Mouse (Mus musculus) mouse embryonic stem cell (cell line): ENCODE data around the gene Arv1.

Experiments
- in situ Hi-C, 2 experiments: fragments of 300-500 bp; cut with MboI; formaldehyde crosslinking; loops; 1 replicate in 1 of 2; 3 replicates in 1 of 2; pipeline ENCODE4 v1.14.3; 2019 to 2020; ENCODE audit warnings: low sequenced_read_pairs in 2 of 2, low pct_unique_long_range_greater_than_20kb in 1 of 2, mixed read lengths in 1 of 2; ENCODE audit not compliant: unreplicated experiment in 1 of 2

Gene Arv1

DNA sequence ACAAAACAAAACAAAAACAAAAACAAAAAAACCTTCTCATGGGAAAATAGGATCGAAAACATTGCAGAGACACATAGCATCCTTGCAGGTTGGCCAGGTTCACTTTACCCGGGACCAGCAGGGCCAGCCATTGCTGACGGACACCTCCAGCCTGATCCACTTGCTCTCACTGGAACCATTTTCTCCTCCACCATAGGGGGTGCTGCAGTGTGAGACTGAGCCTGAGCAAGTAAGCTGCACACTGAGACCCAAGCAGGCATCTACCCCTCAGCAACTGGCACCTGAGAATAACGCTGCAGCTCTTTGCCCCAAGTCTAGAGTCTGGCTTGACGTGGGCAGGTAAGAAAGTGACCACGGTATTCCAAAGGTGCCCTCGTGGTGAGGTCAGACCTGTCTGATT lies 1.8 kb upstream of the Arv1 start:
- in situ Hi-C loops, result no loop called here

DNA sequence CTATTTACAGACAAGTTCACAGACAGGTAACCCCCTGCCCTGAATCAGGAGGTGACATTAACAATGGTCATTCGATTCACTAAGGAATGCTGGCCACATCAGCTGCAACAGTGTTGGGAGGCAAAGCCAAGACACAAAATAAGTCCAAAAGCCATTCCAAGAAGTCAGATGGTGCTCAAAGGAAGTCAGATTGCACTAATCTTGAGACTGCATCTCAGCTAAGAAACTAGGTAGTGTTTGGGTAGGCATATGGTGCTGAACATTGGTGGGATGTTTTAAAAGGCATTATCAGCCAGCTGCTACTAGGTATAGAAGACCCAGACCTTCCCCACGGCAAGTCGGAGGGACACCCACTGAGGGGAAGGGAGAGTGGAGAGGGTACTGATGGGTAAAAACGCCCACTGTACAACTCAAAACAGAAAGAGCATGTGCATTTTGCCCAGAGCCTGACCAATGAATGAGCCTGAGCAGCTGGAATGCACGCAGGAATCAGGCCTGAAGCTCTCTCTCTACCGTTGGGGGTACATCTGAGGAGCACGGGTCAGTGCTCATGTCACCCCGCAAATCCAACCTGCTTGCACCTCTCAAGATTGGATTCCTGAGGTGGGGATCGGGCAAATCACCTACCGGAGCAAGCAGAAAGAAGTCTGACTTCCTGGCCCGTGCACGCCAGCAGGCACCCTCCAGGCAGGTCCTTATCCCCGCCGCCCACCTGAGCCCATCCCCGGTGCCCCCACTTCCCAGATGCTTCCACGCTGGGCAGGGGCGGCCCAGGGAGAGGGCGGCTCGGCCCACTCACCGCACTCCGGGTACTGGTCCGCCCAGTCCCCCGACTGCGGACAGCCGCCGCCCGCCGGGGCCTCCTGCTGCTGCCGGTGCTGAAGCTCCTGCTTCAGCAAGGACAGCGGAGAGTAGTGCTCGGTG lies 739 bp upstream of the Arv1 start:
- in situ Hi-C loops, result no loop called here

DNA sequence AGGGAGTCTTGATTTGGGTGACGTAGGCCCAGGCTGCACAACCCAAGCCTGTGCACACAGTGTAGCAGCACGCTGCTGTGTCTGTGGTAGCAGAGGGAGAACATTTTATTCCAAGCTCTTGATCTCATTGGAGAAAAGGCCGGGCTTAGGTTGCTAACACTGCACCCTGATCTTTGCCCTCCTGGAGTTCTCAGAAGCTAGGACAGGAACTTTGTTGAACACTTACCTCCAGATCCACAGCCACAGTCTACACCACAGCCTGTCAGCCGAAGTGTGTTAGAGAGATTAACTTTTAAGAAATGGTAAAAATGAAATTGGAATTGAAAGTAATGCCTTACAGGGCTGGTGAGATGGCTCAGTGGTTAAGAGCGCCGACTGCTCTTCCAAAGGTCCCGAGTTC lies 2.4 kb downstream of the Arv1 start:
- in situ Hi-C loops, result no loop called here

DNA sequence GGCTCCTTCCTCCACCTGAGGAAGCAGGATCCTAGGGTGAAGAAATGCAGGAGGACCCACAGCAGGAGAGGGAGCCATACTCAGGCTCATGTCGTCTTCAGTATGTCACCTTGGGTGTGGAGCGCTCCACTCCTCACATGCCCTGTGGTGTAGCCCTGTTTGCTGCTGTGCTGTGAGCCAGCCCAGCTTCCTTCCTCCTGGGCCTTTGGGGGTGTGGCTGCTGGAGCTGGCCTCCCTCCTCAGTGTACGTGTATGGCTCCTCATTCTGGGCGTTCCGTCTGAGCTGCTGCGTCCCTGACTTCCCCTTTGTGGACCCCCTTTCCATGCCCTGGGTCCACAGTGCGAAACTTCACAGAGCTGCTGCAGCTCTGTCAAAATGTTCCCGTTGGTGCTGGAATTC lies 10.9 kb downstream of the Arv1 start:
- in situ Hi-C loops, result no loop called here

DNA sequence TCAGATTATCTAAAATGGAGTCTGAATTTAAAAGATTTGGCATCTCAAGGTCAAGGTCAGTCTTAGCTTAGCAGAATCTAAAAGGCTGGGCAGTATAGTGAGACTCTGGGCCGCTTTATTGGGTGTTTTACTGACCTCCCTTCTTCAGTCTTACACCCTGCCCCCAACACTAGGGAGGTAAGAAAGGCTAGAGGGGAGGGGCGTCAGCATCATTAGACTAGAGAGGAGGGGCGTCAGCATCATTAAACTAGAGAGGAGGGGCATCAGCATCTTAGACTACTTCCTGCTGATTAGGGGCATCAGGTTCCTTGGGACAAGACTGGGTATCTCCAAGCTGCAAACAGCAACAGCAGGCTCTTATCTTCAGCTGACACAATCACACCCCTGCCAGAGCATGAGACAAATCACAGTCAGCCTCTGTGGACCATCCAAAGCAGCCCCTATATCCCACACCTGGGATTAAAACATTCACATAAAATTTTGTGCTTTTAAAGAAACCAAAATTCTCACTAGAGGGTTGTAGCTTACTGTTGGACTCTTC lies 13.5 kb downstream of the Arv1 start:
- in situ Hi-C loops, result no loop called here

DNA sequence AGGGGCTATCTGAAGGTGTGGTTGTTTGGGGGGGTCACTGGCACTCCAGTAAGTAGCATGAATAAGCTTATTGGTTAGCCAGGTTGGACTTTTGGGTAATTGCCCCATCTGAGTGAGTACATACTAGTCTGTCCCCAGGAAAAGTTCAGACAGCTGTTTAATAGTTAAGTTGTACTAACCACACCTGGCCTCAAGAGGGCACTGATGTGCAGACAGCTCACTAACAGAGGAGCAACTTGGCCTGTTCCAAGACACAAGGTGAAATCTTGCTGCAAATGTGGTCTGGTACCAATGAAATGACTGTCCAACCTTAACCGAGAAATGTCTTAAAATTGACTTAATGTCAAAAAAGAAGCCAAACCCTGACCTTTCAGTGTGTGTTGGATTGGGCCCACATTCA lies 17.3 kb downstream of the Arv1 start:
- in situ Hi-C loops, result no loop called here

DNA sequence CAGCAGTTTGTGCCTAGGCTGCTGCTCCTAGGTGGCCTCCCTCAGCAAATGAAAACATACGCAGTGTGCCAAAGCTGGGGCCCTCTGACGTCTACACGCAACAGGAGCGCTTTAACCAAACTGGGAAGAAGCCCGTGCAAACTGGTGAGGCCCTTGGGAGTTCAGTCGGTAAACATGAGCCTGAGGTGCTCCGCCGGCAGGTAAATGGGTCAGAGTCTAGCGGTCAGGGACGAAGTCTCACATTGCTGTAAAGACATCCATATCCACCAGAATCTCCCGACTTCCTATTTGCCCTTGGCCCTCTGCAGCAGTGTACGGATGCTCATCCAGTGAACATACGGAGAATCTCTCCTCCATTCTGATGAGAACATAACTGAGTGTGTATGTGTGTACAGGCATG lies 24.7 kb downstream of the Arv1 start:
- in situ Hi-C loops, result no loop called here

DNA sequence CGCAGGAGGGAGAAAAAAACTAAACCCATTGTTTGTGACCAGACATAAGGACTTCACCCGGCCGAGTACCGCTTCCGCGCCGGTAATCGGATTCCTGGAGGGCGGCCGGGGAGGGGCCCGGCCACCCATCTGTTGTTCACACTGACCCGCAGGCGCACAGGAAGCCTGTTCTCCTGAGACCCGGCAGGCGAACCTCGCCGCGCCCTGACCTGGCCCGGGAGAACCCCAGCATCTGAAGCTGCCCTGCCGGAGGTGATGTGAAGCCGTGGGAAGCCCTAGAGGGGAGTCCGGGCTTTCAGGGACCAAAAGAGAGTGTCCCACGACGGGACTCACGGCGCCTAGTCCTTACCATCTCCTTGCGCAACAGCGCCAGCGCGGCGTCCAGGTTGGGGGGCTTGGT lies 29.3 kb downstream of the Arv1 start:
- in situ Hi-C loops, result no loop called here

DNA sequence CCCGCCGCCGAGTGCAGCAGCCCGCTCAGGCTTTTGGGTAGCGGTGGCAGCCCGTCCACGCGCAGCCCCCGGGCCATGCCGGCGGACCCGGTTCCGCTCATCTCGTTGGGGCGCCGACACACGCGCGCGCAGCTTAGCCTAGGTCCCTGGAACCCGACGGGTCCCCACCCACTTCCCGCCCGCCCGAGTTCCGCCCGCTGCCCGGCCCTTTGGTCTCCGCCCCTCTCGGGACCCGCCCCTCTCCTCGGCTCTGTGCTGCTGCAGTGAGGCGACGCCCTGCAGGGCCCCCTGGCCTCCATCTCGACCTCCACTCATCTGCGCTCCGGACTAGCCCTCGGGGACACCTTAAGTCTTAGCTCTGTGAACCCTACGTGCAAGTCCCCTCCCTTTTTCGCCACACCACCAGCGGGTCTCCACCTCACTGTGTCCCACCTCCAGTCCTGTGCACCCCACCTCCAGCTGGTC lies 29.8 kb downstream of the Arv1 start, which contains the start of gene Fam89a:
TSS of gene Fam89a (minus strand) at position 124 of the 465 bp plus-strand sequence.
- in situ Hi-C loops, result no loop called here

DNA sequence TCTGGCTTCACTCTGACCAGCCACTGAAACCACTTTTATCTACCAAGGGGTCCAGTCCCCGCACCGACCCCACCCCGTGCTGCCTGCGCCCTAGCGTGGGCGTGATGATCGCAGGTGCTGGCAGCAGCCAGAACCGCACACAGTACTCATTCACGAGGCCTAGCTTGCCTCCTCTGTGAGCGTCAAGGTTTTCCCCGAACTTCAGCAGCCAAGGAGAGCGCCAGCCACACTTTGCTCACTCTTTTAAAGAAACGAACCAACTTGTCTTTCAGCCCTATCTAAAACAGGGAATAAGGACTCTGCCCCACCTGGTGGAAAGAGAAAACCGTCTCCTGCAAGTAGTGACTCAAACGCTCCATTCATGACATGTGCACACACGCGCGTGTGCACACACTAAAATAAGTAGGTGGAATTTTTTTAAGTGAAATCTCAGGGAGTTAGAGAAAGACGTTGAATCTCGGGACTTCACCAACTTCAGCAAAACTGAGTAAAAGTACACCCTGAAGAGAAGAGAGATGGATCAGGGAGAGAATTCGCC lies 30.5 kb downstream of the Arv1 start:
- in situ Hi-C loops, result no loop called here

DNA sequence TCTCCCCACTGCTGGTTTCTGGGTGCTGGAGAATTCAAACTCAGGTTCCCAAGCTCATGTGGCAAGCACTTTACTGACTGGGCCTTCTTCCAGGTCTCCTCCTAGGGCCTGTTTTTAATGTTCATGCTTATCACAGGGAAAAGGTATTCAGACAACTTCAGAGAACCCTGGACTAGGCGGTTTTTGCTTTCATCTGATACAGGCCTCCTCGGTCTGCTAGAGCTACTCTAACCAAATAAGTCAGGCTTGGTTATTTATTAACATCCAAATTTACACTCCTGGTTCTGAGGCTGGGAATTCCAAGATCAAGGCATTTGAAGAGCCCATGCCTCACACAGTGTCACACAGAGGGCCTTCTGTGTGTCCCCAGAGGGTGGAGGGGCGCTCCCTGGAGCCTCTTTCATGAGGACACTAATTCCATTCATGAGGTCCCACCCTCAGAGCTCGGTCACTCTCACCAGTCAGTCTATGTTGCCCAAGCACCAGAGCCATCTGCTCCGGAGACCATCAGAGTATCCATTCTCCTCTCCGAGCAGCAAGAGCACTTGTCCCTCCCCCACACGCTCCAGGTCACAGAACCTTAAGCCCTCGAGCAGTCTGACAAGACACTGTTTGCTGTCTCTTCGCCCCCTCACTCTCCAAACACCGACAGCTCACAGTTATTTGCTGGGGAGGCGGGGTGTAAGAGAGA lies 32.3 kb downstream of the Arv1 start:
- in situ Hi-C loops, result no loop called here

DNA sequence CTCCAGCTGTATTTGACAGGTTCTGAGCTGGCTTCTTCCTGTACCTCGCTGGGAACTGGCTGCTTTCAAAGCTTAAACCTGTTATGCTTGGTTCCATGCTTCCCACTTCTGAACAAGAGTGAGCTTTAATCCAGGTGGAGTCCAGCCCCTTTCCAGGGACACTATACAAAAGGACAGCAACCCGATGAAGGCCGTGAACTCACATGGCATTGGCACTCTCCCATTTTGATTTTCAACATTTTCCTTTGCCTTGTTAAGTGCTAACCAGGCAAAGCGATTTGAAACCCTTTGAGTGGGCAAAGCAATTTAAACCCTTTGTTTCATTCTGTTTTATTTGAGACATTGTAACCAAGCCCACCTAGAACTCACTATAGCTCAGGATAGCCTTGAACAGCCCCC lies 32.9 kb downstream of the Arv1 start:
- in situ Hi-C loops, result no loop called here

DNA sequence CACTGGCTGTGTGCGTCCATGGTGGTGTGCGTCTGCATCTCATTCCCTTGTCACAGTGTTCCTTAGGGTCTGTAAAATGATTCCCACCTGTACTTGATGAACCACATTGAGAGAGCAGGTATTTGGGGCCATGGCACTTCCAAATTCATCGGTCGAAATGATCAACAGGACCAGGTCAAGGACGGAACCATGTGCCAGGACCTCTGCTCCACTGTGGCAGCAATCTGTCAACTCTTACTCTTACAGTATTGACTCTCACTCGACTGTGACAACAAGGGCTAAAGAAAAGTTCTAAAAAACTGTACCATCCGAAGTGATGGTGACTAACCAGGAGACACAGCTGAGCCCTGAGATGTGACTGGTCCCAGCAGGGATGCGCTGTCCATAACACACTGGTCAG lies 33.5 kb downstream of the Arv1 start:
- in situ Hi-C loops, result no loop called here

DNA sequence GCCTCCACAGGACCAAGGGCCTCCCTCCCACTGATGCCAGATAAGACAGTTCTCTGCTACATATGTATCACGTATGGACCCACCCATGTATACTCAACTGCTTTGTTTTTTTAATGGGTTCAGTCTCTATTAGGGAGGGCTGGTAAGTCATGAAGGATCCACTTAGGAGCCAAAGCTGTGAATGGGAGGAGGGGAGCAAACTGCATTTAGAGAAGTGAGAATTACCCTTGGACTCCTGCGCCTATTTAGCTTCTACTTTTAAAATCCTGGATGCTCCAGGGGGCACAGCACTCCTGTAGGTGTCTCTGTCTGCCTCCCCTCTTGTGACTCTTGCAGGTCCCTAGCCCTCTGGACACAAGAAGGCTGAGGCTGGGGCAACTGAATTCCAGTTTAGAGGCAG lies 34.2 kb downstream of the Arv1 start:
- in situ Hi-C loops, result no loop called here

DNA sequence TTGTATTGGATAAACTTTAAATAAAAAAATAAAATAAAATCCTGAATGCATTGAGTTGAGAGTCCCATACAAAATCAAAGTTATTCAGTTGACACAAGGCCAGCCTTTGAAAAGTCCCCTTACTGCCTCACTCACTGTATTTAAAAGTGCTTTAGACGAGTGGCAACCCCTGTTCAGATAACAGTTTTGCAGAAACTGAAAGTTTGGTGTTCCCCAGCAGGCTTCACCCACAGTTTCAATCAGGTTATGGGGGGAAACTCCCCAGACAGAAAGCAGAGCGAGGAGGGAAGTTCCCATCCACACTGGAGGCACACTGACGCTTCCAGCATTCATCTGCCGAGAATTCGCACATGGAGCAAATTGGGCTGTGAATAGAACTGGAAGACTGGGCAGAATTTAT lies 34.7 kb downstream of the Arv1 start:
- in situ Hi-C loops, result no loop called here

DNA sequence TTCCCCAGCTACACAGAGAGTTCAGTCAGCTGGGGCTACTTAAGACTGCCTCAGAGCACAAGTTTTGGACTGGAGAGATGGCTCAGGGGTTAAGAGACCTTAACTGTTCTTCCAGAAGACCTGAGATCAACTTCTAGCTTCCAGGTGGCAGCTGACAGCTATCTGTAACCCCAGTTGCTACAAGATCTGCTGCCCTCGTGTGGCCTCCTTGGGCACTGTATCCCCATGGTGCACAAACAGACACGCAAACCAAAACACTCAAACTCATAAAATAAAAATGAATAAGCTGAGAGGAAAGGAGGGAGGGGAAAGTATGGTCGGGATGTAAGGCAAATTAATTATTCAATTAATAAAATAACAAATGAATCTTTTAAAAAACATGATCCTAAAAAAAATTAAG lies 36.6 kb downstream of the Arv1 start:
- in situ Hi-C loops, result no loop called here

DNA sequence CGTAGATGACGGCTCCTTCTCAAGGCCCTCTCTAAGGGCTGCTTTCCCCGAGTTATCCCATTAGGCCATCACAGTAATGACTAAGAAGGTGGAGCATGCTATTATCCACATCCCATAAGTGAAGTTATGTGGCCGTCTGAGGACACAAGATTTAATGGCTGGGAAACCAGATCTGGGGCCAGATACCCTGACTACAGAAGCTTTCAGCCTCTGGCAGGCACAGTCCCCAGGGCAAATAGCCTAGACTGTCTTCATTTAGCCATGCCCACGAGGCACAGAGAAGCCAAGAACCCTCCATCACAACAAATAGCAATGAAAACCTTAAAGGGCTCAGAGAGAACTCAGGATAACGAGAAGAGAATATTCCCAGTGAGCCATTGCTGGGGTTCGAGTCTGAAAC lies 41.1 kb downstream of the Arv1 start:
- in situ Hi-C loops, result no loop called here

DNA sequence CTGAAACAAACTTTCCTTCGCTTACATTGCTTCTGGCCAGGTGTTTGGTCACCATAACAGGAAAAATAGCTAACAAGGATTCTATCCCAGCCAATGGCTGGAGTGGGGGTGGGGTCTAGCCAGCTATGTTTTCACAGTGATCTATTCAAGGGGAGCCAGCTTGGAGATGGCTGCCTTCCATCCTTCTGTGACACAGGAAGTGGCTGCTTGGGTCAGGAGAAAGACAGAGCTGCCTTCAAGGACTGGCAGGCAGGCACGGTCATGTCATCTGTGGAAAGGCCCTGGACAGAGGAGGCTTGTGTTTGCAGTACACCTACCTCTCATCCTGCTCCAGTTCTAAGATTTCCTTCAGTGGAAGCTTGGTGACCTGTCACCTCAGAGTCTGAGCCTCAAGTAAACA lies 50.5 kb downstream of the Arv1 start:
- in situ Hi-C loops, result no loop called here

DNA sequence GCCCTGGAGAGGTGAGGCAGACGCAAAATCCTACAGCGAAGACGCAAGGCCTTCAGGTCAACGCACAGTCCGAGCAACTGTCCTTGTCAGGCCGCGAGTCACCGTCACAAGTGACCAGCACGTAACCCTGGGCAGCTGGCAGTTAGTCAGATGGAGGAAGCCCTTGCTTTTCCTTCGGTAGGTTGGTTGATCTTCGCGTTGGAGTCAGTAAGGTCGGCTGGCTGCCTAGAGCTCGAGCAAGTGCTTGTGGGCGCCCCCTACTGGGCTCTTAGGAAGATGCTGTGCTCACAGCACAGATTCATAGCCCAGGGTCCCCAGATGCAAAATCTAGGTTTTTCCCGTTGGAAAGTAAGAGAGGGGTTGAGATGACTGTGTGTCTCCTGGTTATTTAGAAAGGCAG lies 53.8 kb downstream of the Arv1 start:
- in situ Hi-C loops, result no loop called here
